Mouse (Mus musculus) lung, postnatal 0 days (tissue): ENCODE measurements around the gene Mrpl44.

ENCODE experiments used
- CTCF ChIP-seq: IDR thresholded peaks from 2 replicates; pipeline ENCODE4 v1.5.1; 2016; ENCODE audit warnings: antibody characterized with exemption, mild to moderate bottlenecking
- EP300 ChIP-seq: IDR thresholded peaks from 2 replicates; pipeline ENCODE4 v1.6.1; 2016; ENCODE audit warnings: antibody characterized with exemption, mild to moderate bottlenecking, control low read depth

DNA sequence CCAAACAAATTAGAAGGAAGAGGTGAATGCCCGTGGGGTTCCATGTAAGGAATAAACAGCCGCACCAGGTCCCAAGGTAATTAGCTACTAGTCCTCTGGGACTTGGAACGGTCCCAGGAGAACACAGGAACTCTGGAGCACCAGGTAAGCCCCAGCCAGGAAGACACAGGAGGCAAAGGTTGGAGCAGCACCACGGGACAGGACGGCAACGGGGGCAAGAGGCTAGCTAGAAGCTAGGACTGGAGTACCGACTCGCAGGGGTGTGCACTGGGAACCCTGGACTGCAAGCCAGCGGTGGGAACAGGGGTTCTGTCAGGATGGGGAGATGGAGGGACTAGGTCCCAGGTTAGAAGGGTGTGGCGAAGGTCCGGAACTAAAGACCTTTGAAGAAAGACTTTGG, 15.2 kb upstream of the Mrpl44 start:
- TF ChIP-seq CTCF (no peak), EP300 (no peak)
